Mouse (Mus musculus) kidney, postnatal 4 days (tissue): Measurements from ENCODE around the gene Mfge8.

Experiments
- DNase-seq, 2 experiments: peaks; one replicate each; pipeline ENCODE4 v3.0.0; 2021; ENCODE audit warnings: mixed read lengths in 2 of 2

Mfge8 gene

DNA sequence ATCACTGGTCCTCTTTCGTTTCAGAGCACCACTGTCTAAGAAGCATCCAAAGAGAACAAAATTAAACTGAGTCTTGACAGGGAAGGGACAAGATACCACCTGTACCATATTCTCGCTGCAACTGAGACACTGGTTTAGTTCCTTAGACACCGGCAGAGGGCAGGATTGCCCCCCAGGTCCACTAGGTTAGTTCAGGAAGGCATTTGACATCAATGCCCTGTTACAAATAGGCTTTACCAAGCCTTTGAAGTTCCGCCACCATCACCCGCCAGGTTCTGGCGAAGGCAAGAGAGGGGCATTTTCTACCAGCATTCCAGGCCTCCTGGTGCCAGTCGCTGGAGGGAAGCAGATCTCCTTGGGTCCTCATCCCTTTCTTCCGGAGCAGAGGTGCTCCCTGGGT is 19.0 kb downstream of the Mfge8 start:
- peak; percentile 21 to 50 for DNase-seq

GRCm38 (mm10) chr7:79123465-79123864 is 25.4 kb downstream of the Mfge8 start:
- no peak for DNase-seq

DNA sequence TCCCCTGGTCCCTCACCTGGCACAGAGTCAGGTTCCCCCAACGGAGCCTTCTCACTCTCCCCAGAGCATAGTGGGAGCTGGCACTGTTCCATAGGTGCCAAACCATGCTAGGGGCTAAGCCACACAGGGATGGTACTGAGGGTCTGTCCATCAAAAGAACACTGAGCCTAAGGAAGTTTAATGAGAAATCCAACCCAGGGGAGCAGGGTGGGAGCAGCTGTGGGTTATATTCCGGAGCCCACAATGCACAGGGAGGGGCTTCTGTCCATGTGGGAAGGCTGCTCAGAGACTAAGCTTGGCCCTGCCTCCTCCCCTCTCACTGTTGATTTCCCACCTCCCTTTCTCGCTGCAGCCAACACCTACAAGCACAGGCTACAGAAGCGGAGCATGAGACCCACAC is 35.0 kb downstream of the Mfge8 start:
- no peak for DNase-seq

- no peak for DNase-seq
These were observed 52.4 kb downstream of the Mfge8 start for GRCm38 (mm10) chr7:79096492-79096891.

- DNase-seq: peak; percentile 52 to 58
These were observed 59.7 kb downstream of the Mfge8 start for GRCm38 (mm10) chr7:79089111-79089510.
